Mouse (Mus musculus) testis, adult 2 months (tissue): Measurements from ENCODE around the gene Cacna1c.

ENCODE experiments used
- CTCF ChIP-seq: fragments of 200-500 bp; IDR thresholded peaks from 2 replicates; pipeline ENCODE4 v1.5.1; 2012; ENCODE audit warnings: low read depth, mild to moderate bottlenecking, inconsistent platforms, low read length, moderate library complexity; ENCODE audit not compliant: control insufficient read depth, insufficient read depth, insufficient replicate concordance
- POLR2A ChIP-seq: fragments of 200-500 bp; IDR thresholded peaks from 2 replicates; pipeline ENCODE4 v1.6.1; 2012; ENCODE audit warnings: low read depth, mild to moderate bottlenecking, inconsistent platforms, low read length, moderate library complexity; ENCODE audit not compliant: control insufficient read depth

DNA sequence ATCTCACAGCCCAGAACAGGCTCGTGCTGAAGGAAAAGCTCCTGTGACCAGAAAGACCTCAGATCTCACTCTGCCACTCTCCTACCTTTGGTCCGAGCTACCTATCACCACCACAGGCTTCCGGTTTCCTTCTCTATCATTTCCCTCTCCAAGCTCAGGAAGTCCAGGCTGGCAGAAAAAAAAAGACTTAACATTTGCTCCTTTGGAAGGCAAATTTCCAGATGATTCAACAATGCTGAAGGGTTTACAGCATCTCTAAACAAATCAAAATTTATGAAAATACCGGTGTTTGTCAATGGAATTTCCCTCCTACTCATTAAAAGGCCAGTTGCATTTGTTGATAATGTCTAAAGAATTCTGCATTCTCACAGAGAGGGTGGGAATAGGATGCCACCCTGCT is 288.0 kb downstream of the Cacna1c start:
- TF ChIP-seq POLR2A (no peak), CTCF (no peak)
